Mouse (Mus musculus): ENCODE measurements around the gene Ino80b.

- TF ChIP-seq ZC3H11A (IDR thresholded peaks at IDR 0.05; ENCODE audit: borderline replicate concordance, low read depth, low read length) (no peak), ZNF384 (IDR thresholded peaks at IDR 0.05; ENCODE audit: low read depth, low read length) (no peak), HCFC1 (IDR thresholded peaks at IDR 0.05; ENCODE audit: borderline replicate concordance, insufficient read depth, low read length) (no peak), MAFK (IDR thresholded peaks at IDR 0.05; ENCODE audit: insufficient read depth, low read depth, low read length) (no peak)
Observed at GRCm38 (mm10) chr6:83117616-83118015, 7.6 kb downstream of the Ino80b start.

Data from ES-E14 (cell line).